Mouse (Mus musculus): ENCODE results near the gene Hist1h3g. TPM values are rescaled to one million over a fixed set of nuclear protein-coding genes. Genes with fewer than 3 reads are reported as not detected.
"Not testable (repeated sequence)": the region's sequence is repeated elsewhere in the genome, so short reads cannot be mapped to it uniquely, and the experiment has no call there.

The Hist1h3g gene
- polyA plus RNA-seq, 1 experiment, result not detected

DNA sequence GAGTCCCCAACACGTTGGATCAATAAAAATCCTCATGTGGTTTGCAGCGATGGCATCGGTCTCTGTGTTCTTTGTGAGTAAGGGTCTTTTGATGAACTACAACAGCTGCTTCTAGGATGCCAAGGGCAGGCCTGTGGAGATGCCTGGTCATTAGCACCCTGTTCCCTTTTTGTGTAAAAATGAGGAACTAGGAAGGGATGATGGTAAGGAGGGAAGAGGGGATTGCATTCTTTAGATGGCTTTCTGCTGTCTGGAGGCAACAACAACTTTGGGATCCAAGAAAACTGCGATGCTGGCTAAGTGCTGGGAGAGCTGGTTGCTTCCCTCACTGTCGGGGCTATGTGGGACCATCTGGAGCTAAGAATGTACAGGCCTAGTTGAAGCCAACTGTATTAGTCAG is 3.0 kb downstream of the Hist1h3g start:
- no peak overlapping the region for H3K4me3 ChIP-seq (ENCODE audit: insufficient read depth, low read depth, low read length)
- H3K27ac ChIP-seq (replicated peaks; ENCODE audit: low read depth, low read length), result no peak overlapping the region
- 0 out of 2 replicates have a peak, but pooled peaks cover 2% of the 10 kb centered on the region for H3K4me1 ChIP-seq (ENCODE audit: control insufficient read depth, insufficient read depth, insufficient read length, low read length)

DNA sequence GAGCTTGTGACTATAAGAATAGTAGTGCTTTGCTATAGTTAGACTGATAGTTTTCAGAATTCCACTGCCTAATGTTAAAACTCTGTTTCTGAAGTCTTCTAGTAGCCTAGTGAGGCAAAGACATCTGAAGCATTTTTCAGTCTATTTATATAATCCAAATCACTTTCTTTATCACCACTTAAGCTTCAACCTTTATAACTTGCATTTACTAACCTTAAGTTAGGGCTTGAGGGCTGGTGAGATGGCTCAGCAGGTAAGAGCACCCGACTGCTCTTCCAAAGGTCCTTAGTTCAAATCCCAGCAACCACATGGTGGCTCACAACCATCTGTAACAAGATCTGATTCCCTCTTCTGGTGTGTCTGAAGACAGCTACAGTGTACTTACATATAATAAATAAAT is 4.6 kb downstream of the Hist1h3g start:
- not testable (repeated sequence) for H3K27ac ChIP-seq (replicated peaks; ENCODE audit: low read depth, low read length); H3K4me1 ChIP-seq (ENCODE audit: control insufficient read depth, insufficient read depth, insufficient read length, low read length); H3K4me3 ChIP-seq (ENCODE audit: insufficient read depth, low read depth, low read length)

DNA sequence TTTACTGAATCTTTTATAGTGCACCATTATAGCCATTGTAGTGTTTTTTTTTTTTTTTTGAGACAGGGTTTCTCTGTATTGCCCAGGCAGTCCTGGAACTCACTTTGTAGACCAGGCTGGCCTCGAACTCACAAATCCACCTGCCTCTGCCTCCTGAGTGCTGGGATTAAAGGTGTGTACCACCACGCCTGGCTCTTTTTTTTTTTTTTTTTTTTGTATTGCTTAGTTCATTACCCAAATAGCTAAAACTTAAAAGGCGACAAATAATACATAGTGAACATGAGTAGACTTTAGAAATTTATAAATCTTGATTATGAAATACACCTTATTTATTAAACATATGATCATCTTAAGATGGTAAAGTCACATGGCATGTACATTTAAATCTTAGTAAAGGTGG is 6.3 kb downstream of the Hist1h3g start:
- Histone ChIP-seq H3K27ac (replicated peaks; ENCODE audit: low read depth, low read length) (no peak overlapping the region), H3K4me1 (ENCODE audit: control insufficient read depth, insufficient read depth, insufficient read length, low read length) (no peaks in the 10 kb centered on the region), H3K4me3 (ENCODE audit: insufficient read depth, low read depth, low read length) (no peak overlapping the region)

DNA sequence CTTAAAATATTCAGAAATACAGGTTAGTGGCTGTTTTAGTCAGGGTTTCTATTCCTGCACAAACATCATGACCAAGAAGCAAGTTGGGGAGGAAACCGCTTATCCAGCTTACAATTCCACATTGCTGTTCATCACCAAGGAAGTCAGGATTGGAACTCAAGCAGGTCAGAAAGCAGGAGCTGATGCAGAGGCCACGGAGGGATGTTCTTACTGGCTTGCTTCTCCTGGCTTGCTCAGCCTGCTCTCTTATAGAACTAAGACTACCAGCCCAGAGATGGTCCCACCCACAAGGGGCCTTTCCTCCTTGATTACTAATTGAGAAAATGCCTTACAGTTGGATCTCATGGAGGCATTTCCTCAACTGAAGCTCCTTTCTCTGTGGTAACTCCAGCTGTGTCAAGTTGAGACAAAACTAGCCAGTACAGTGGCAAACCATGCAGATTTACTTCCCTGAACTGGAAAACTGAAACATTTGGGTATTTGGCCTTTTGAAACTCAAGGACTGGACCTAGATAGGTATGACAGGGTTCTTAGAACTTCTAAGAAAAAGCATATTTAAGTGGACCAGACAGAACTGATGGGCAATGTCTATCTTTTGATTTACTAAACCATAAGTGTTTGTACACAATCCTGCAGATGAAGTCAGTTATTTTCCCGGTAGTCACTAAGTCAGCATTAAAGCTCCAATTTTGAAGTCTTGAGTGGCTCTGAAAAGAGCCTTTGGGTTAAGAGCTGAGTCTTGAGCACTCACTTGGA is 7.2 kb downstream of the Hist1h3g start:
- not testable (repeated sequence) for H3K27ac ChIP-seq (replicated peaks; ENCODE audit: low read depth, low read length)
- peak overlapping the region; percentile 74 for H3K4me3 ChIP-seq (ENCODE audit: insufficient read depth, low read depth, low read length)

DNA sequence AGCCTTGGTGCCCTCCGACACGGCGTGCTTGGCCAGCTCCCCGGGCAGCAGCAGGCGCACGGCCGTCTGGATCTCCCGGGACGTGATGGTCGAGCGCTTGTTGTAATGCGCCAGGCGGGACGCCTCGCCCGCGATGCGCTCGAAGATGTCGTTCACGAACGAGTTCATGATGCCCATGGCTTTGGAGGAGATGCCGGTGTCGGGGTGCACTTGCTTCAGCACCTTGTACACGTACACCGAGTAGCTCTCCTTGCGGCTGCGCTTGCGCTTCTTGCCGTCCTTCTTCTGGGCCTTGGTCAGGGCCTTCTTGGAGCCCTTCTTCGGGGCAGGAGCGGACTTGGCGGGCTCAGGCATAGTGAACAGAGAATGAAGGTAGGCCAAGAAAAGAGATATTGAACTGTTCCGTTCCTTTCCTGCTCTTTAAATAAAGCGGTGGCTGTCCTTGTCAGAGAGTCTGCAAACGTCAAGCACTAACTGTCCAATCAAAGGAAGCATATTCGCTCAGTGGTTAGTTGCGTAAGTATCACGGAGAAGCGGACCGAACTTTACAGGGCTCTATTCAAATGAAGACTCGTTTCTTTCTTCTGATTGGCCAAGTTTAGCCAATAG is 7.9 kb downstream of the Hist1h3g start, which contains the start of gene Hist1h2bh:
Gene Hist1h2bh (minus strand): TSS at position 394 of the 609 bp plus-strand sequence.
- not testable (repeated sequence) for H3K4me1 ChIP-seq (ENCODE audit: control insufficient read depth, insufficient read depth, insufficient read length, low read length)
- Histone ChIP-seq H3K4me3 (ENCODE audit: insufficient read depth, low read depth, low read length) (peak within 1 kb of the TSS; percentile 74), H3K27ac (replicated peaks; ENCODE audit: low read depth, low read length) (0 out of 2 replicates have a peak within 1 kb of the TSS, but pooled peaks have one; percentile 40)

More for the DNA sequence above, 7.2 kb downstream of the Hist1h3g start:
- not testable (repeated sequence) for H3K4me1 ChIP-seq (ENCODE audit: control insufficient read depth, insufficient read depth, insufficient read length, low read length)

DNA sequence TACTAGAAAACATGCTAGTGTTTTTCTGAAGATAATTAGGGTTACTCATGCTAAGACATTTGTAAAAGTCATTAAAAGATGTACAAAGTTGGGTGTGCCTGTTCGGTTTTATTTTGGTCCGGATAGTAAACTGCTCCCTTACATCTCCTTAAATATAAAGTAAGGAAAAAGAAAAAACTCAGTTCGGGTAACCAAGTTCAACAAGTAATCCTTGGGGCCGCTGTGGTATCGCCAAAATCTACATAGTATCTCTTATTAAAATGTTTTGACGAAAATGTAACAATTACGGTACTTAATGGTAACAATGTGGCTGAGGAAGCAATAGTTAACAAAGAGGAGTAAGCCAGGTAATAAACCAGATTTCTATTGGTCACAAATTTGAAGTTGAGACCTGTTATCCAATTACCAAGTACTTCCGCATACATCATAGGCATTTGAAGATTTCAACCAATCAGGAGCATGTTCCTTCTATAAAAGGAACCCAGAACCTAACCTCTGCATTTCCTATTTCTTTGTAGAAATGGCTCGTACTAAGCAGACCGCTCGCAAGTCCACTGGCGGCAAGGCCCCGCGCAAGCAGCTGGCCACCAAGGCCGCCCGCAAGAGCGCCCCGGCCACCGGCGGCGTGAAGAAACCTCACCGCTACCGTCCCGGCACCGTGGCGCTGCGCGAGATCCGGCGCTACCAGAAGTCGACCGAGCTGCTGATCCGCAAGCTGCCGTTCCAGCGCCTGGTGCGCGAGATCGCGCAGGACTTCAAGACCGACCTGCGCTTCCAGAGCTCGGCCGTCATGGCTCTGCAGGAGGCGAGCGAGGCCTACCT is 9.0 kb downstream of the Hist1h3g start, which contains the start of gene Hist1h3f:
Gene Hist1h3f (plus strand): TSS at position 88 of the 822 bp plus-strand sequence.
- peak within 1 kb of the TSS; percentile 84 for H3K4me3 ChIP-seq (ENCODE audit: insufficient read depth, low read depth, low read length)

DNA sequence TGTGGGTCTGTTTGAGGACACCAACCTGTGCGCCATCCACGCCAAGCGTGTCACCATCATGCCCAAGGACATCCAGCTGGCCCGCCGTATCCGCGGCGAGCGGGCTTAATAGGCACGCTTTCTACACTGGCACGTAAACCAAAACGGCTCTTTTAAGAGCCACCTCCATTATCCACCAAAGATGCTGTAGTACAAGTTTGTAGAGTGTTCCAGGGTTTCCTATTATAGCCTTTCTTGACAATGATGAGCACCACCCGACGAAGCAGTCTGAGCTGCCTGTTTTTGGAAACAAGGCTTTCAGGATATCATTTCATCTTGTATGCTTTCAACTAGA is 9.5 kb downstream of the Hist1h3g start:
- H3K4me3 ChIP-seq (ENCODE audit: insufficient read depth, low read depth, low read length), result peak overlapping the region; percentile 84
- H3K4me1 ChIP-seq (ENCODE audit: control insufficient read depth, insufficient read depth, insufficient read length, low read length); H3K27ac ChIP-seq (replicated peaks; ENCODE audit: low read depth, low read length): not testable (repeated sequence)

More for the DNA sequence above, 9.0 kb downstream of the Hist1h3g start, which contains the start of gene Hist1h3f:
- H3K27ac ChIP-seq (replicated peaks; ENCODE audit: low read depth, low read length), result 0 out of 2 replicates have a peak within 1 kb of the TSS, but pooled peaks have one; percentile 40
- H3K4me1 ChIP-seq (ENCODE audit: control insufficient read depth, insufficient read depth, insufficient read length, low read length), result no peaks in the 10 kb centered on the region

DNA sequence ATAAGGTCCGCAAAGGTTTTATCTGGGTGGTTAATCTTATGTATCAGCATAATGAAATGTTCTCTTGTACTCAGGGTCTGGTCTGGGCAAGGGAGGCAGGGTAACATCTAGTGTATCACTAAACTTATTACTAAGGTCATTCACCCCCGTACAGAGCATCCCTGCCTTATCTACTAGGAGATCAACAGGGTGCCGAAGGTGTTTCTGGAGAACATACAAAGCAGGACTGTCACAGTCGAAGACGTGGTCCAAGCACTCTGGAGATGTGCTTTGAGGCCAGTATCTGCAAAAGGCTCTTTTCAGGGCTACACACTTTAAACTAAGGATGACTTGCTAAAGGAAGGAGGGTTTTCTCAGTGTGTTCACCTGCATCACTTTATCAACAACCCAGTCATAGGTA is 11.5 kb downstream of the Hist1h3g start:
- no peaks in the 10 kb centered on the region for H3K4me1 ChIP-seq (ENCODE audit: control insufficient read depth, insufficient read depth, insufficient read length, low read length)
- H3K4me3 ChIP-seq (ENCODE audit: insufficient read depth, low read depth, low read length), result no peak overlapping the region
- H3K27ac ChIP-seq (replicated peaks; ENCODE audit: low read depth, low read length), result no peak overlapping the region

DNA sequence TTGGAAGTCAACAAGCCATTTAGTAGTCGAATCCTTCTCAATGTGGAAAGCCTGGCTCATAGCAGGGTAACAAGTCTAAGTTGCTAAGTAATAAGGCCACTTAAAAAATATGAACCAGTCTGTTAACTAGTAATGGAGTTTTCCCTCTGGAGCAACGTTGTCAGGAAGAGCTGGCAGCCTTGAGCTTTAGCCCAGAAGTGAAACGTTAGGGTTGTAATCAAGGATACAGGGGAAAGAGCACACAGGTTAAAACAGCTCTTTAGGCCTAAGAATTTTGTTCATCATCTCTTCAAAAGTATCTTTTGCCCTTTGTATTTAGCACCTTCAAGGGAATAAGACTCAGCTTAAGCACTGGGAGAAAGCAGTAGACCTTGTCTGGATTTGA is 15.5 kb downstream of the Hist1h3g start:
- peak overlapping the region; percentile 50; the same call in 1 of the 2 replicates for H3K4me3 ChIP-seq (ENCODE audit: insufficient read depth, low read depth, low read length)
- H3K27ac ChIP-seq (replicated peaks; ENCODE audit: low read depth, low read length), result no peak overlapping the region
- H3K4me1 ChIP-seq (ENCODE audit: control insufficient read depth, insufficient read depth, insufficient read length, low read length), result no peaks in the 10 kb centered on the region

DNA sequence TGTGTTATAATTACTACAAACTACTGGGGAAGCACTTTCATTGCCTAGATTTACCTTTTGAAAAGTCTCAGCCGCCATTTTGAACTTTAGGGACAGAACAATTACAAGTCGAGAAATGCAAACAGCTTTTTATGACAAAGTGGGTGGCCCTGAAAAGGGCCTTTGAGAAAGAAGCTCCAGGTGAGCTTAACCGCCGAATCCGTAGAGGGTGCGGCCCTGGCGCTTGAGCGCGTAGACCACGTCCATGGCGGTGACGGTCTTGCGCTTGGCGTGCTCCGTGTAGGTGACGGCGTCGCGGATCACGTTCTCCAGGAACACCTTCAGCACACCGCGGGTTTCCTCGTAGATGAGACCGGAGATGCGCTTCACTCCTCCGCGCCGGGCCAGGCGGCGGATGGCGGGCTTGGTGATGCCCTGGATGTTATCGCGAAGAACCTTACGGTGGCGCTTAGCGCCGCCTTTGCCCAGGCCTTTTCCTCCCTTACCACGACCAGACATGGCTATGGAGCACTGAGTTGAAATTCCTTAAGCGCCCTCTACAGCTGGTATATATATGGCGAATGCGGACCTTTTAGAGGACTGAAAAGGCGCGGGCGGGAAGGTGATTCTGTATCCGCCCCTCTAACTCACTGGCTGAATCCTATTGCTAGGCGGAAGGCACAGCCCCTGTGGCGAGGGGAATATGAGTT is 16.1 kb downstream of the Hist1h3g start, which contains the start of gene Hist1h4f:
Gene Hist1h4f (minus strand): TSS at position 503 of the 689 bp plus-strand sequence.
- H3K4me1 ChIP-seq (ENCODE audit: control insufficient read depth, insufficient read depth, insufficient read length, low read length), result not testable (repeated sequence)
- Histone ChIP-seq H3K4me3 (ENCODE audit: insufficient read depth, low read depth, low read length) (peak within 1 kb of the TSS; percentile 50), H3K27ac (replicated peaks; ENCODE audit: low read depth, low read length) (0 out of 2 replicates have a peak within 1 kb of the TSS, but pooled peaks have one; percentile 5)

DNA sequence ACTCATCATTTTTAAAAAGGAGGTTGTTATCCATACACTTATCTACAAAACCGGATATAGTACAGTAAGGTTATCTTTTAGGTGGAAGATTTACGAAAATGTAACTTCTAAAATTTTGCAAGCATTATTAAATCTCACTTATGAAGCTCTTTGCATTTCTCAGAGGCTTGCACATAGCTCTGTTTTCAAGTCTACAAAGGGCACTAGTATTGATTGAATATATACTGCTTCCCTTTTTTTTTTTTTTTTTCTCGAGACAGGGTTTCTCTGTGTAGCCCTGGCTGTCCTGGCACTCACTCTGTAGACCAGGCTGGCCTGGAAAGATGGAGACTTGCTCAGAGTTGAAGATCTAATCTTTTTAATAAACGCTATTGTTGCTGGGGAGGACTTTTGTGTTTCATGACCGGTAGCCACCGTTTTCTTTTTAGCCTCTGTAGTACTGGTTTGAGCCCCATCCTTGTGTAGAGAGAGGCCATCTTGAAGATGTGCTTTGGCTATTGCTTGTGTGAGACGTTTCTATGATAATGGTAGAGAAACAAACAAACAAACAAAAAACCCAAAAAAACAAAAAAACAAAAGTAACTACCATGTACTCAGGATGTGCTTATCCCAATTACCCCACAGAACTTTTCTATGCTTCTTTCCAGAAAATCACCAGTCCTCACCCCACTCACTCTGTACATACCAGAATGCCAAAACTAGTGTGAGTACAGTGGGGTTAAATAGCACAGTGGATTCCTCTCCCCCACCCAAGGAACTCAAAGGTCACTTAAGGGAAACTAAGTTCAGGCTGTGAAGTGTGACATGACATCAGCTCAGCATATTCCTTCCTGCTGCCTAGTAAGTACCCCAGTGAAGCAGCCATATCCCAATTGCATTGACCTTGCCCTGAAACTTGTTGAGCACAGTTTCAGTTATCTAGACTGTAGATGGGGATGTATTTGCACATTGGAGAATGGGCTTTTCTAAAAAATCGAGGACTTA is 17.0 kb downstream of the Hist1h3g start:
- Histone ChIP-seq H3K27ac (replicated peaks; ENCODE audit: low read depth, low read length) (0 out of 2 replicates have a peak overlapping the region, but pooled peaks have one; percentile 5), H3K4me1 (ENCODE audit: control insufficient read depth, insufficient read depth, insufficient read length, low read length) (no peaks in the 10 kb centered on the region), H3K4me3 (ENCODE audit: insufficient read depth, low read depth, low read length) (peak overlapping the region; percentile 50; the same call in 1 of the 2 replicates)

DNA sequence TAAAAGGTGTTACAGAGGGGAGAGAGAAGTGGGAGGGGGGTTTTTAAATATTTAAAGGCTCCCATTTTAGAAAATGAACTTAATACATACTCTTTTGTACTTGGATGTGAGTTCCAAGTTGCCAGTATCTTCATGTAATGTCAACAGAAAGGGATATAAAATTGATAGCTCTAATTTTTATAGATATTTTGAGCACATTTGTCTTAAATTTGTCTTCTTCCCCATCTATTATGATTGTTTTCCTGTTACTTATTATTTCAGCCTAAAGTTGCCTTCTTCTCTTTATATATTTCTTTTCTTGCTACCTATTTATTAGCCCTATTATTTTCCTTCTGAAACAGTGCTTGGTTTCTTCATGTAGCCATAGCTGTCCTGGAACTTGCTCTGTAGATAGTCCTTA is 17.7 kb downstream of the Hist1h3g start, which contains the start of gene Hist1h1d:
Gene Hist1h1d (plus strand): TSS at position 301 of the 400 bp plus-strand sequence.
- Histone ChIP-seq H3K4me1 (ENCODE audit: control insufficient read depth, insufficient read depth, insufficient read length, low read length) (no peaks in the 10 kb centered on the region), H3K4me3 (ENCODE audit: insufficient read depth, low read depth, low read length) (no peak within 1 kb of the TSS), H3K27ac (replicated peaks; ENCODE audit: low read depth, low read length) (no peak within 1 kb of the TSS)

DNA sequence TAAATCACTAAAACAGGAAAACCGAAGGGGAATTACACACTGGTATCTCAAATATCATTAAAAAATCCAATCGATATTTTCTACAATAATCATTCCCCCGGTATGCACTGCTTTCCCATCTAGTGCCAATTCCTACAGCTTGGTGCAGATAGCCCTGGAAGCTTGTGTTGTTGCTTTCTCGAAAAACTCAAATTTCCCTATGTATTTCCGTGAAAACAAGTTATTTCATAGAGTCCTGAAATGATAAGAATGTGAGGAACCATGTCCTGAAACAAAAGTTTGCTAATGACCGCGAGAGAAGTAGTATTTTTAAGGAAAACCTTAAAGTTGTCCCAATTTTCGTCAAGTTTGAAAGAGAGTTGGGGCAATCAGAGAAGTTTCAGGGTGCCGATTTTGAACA is 19.2 kb downstream of the Hist1h3g start:
- Histone ChIP-seq H3K4me1 (ENCODE audit: control insufficient read depth, insufficient read depth, insufficient read length, low read length) (no peaks in the 10 kb centered on the region), H3K4me3 (ENCODE audit: insufficient read depth, low read depth, low read length) (peak overlapping the region; percentile 69), H3K27ac (replicated peaks; ENCODE audit: low read depth, low read length) (no peak overlapping the region; the same call in 1 of the 2 replicates)
